Mouse (Mus musculus) lung, adult 2 months (tissue): Measurements from ENCODE around the gene Cpne5. TPM values are rescaled to one million over a fixed set of nuclear protein-coding genes. Genes with fewer than 3 reads are reported as not detected.
A peak's percentile ranks its signal among the peaks of the same experiment; 100 is the strongest.
"Not testable (repeated sequence)": the region's sequence is repeated elsewhere in the genome, so short reads cannot be mapped to it uniquely, and the experiment has no call there.

Source experiments
- DNase-seq: peaks from one replicate; pipeline ENCODE4 v3.0.0; 2022
- H3K4me1 ChIP-seq: fragments of 200-500 bp; 2 replicates; pipeline ENCODE4 v1.6.1; 2011; ENCODE audit warnings: low read length; ENCODE audit not compliant: control insufficient read depth, insufficient read depth
- H3K4me3 ChIP-seq: fragments of 200-500 bp; replicated peaks from 2 replicates; pipeline ENCODE3; 2011; ENCODE audit warnings: low read depth, mild to moderate bottlenecking, control low read depth, low read length; ENCODE audit errors: extremely low read depth
- CTCF ChIP-seq: fragments of 200-500 bp; IDR thresholded peaks from 2 replicates; pipeline ENCODE4 v1.5.1; 2011; ENCODE audit warnings: mild to moderate bottlenecking, low read length, control low read depth; ENCODE audit not compliant: insufficient read depth
- POLR2A ChIP-seq: fragments of 200-500 bp; IDR thresholded peaks from 2 replicates; pipeline ENCODE4 v1.6.1; 2011; ENCODE audit warnings: low read depth, mild to moderate bottlenecking, control low read depth, low read length, borderline replicate concordance; ENCODE audit errors: extremely low read depth
- WGBS: fragments of 180-500 bp; shearing (Covaris S2); methylation state at CpG from one replicate; pipeline ENCODE4 v1.1.7; 2018; 5-methylcytosine and 5-hydroxymethylcytosine counted together
- polyA plus RNA-seq: library from polyadenylated mRNA; depleted of rRNA; stranded (reverse); fragments of >200 nt; gene quantifications from 2 replicates; pipeline ENCODE4 v1.2.3, GENCODE M21; 2012

The Cpne5 gene
- polyA plus RNA-seq, 1 experiment: 13.6 TPM

DNA sequence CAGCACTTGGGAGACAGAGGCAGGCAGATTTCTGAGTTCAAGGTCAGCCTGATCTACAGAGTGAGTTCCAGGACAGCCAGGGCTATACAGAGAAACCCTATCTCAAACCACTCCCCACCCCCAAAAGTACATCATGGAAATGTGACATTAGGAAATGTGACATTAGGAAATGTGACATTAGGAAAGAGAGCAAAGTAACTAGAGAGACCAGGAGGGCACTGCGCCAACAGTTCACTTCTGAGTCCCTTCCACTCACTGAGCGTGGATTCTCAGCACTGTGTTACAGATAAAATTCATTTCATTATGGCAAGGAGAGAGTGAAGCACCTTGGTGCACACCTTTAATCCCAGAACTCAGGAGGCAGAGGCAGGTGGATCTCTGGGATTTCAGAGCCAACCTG is 21.0 kb upstream of the Cpne5 start:
- peaks cover 4% of the 10 kb centered on the region; the same call in 1 of the 2 replicates for H3K4me1 ChIP-seq
- WGBS: 73% methylated on average over 2 of the region's 2 CpGs
- no peak for TF ChIP-seq POLR2A
- TF ChIP-seq CTCF: no peak
- no peak overlapping the region for H3K4me3 ChIP-seq
- no peak for DNase-seq

DNA sequence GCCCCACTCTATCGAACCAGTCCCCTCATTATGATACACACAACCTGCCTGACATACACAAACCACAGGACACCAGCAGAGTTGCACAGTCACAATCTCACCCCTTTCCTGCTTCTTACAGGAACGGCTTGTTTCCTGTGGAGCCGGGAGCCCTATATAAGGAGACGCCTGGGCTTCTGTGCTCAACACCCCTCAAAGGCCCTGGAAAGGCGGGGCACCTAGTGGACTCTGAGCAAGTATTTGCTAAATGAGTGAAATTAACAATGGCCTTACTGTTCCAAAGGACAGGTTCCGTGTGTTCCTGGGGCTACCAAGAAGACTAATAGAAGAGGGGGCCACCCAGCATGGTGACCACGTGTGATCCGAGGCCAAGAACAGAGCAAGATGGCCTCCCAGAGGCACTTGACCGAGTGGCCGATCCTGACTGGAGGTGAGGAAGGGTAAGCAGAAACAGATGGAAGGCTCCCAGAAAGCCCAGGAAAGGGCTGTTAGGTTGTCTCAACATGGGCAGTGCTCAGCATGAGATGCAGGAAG is 20.1 kb upstream of the Cpne5 start:
- WGBS: 64% methylated on average over 10 of the region's 10 CpGs
- Histone ChIP-seq H3K4me3 (no peak overlapping the region), H3K4me1 (peaks cover 3% of the 10 kb centered on the region; the same call in 1 of the 2 replicates)
- DNase-seq: no peak
- TF ChIP-seq POLR2A (no peak), CTCF (no peak)

DNA sequence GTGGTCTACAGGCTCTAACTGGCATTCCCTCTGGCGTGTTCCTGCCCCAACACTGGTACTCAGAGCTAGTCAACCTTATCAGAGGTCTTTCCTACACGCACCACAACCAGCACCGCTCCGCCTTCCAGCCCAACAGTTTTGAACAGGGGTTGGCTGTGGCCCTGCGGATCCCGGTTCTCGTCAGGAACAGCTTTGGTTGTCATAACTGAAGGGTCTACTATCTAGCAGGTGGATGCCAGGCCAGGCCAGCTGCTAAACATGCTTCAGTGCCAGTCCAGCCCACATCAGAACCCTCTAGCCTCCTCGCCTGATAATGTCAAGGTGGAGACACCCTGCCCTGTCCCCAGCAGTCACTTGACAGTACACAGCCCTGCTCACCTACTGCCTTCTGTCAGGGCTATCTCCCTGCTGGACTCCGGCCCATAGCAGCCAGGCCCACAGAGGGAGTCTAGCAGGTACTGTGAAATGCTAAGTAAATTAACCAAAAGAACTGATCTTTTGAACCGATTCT is 19.1 kb upstream of the Cpne5 start:
- peaks cover 5% of the 10 kb centered on the region for H3K4me1 ChIP-seq
- no peak for DNase-seq
- TF ChIP-seq CTCF (no peak), POLR2A (no peak)
- WGBS: 81% methylated on average over 10 of the region's 10 CpGs
- H3K4me3 ChIP-seq: no peak overlapping the region

DNA sequence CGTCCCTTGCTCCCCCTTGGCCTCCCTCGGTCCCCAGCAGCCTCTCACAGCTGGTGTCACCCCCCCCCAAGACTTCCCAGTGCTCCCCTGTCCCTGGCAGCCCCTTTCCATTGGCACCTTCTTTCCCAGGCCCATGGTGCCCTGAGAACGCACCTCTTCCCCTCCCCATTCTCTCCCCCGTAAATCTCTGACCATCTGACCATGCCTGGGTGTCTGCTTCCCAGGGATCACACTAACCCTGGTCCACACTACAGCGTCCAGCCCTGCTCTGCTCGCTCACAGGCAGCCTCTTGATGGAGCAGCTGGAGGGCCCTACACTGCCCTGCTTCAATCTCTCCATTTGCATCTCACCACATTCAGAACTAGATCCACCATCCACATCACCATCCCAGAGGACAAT is 18.5 kb upstream of the Cpne5 start:
- H3K4me3 ChIP-seq: no peak overlapping the region
- TF ChIP-seq CTCF (no peak), POLR2A (no peak)
- H3K4me1 ChIP-seq: peaks cover 10% of the 10 kb centered on the region
- DNase-seq: no peak
- 74% methylated on average over 6 of the region's 6 CpGs for WGBS

DNA sequence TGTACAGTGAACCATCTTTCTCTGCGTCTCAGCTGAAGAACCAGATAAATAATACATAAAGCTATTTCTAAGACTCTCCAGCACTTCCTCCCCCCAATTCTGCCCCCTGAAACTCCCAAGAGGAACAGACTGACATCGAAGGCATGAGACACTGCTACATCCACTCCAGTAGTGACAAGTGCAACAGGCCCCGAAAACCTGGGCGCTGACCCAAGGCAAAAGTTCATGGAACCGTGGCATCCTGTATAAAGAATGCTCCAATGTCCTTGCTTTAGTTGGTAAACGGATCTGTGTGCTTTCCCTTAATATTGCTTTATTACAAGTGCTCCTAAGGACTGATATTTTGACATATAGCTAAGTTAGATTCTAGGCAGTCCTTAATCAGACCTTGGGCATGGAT is 16.8 kb upstream of the Cpne5 start:
- WGBS: 79% methylated on average over 6 of the region's 6 CpGs
- H3K4me3 ChIP-seq, DNase-seq: not testable (repeated sequence)
- peaks cover 13% of the 10 kb centered on the region for H3K4me1 ChIP-seq

DNA sequence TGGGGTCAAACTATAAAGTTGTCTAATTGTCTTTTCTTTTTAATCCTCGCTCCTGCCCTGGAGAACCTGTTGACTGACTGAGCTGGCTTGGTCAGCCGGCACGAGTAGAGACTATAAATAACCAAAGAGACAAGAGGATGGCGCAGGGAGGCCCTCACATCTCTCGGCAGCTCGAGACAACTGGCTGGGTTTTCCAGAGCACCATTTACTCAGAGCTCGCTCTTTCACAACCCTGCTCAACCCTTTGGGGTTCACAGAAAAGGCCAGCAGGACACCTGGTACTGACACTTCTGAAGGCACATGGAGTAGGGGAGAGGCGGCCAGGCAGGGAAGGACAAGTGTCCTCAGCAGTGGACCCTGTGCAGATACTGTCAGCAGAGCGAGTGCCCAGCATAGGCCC is 15.7 kb upstream of the Cpne5 start:
- Histone ChIP-seq H3K4me3 (no peak overlapping the region), H3K4me1 (peaks cover 13% of the 10 kb centered on the region)
- TF ChIP-seq CTCF (no peak), POLR2A (no peak)
- 74% methylated on average over 9 of the region's 9 CpGs for WGBS
- DNase-seq: no peak

DNA sequence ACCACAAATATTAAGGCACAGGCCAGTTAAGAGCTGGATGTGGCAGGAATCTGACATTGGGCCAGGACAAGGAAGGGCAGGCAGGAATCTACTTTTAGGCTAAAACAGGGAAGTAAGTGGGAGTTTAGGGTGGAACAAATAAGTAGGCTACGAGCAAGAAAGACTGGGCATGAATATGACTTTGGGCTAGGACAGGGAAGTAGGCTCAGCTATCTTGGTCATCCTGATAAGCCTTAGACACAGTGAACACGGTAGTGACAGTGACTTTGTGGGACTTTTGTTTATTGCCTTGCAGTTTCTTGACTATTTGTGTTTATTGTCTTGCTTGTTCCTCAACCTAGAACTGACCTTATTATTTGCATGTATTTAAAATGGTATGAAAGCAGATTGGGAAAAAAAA is 15.3 kb upstream of the Cpne5 start:
- Histone ChIP-seq H3K4me1 (peaks cover 12% of the 10 kb centered on the region), H3K4me3 (no peak overlapping the region)
- WGBS: 81% methylated on average over 2 of the region's 2 CpGs
- no peak for DNase-seq
- TF ChIP-seq CTCF: no peak
- TF ChIP-seq POLR2A: no peak

DNA sequence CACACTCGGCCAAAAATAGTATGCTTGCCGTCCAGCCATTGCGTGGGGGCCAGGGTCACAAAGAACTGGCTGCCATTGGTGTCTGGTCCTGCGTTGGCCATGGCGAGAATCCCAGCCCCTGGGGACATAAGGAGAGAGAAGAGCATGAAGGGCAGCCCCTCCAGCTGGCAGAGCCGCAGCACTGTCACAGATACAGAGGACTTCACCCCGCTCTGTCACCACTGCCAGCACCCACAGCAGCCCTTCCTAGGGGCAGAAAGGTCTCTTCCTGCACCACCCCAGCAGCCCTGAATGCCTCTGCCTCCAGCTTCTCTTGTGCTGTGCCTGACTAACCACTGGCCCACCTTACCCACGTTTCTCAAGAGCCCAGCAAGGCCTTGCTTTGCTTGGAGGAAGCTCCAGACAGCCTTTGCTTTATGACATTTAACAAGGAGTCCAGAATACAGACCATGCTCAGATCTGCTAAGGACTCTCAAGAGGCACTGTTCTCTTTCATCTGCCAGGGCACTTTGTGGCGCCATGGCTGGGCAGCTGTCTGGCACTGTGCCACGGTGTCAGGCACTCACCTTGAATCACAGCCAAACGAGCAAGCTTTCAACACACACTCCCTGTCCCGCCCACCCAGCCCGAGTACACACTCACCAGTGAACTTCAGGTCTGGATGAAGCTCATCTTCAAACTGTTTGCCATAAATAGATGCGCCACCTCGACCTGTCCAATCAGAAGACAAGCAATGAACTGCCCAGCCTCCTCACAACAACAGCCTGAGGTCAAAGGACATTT is 13.8 kb upstream of the Cpne5 start:
- no peak overlapping the region for H3K4me3 ChIP-seq
- 47% methylated on average over 15 of the region's 15 CpGs for WGBS
- peaks cover 12% of the 10 kb centered on the region for H3K4me1 ChIP-seq
- DNase-seq: peak; percentile 73
- TF ChIP-seq CTCF: no peak
- TF ChIP-seq POLR2A: no peak

DNA sequence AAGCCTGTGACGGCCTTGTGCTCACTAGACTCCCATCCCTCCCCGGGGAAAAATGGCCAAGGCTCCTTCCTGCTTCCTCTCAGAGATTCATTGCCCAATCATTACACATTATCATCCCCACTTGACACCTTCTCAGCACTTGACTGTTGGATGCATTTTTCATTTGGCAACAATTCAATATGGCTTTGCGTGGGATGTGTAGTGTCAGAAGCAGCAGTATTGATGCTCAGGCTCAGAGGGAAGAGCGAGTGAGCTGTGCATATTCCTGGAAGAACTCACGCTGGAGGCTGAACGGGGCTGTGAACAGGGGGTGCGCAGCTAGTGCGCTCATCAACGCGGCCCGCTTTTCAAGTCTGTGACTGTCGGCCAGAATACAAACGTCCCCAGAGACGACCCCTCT is 13.0 kb upstream of the Cpne5 start:
- 75% methylated on average over 14 of the region's 14 CpGs for WGBS
- peaks cover 12% of the 10 kb centered on the region for H3K4me1 ChIP-seq

DNA sequence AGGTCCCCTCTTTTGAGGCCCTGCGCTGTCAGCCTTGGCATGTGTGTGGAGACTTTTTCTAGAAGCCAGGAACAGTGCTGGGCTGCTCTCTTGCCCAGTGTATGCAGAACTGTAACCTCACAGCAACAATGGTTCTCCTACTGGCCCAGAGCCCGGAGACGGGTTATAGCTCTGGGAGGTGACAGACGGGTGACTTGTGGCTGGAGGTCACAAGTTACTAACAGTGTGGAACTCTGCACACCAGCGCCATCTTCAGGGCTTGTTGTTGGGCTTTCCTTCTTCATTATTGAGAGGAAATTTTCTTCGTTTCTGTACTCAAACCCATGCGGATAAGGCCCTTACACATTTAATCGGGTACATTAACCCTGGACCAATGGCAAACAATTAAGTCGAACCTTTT is 11.5 kb upstream of the Cpne5 start:
- DNase-seq: peak; percentile 20
- Histone ChIP-seq H3K4me1 (peaks cover 12% of the 10 kb centered on the region), H3K4me3 (no peak overlapping the region)
- WGBS: 50% methylated on average over 9 of the region's 9 CpGs
- TF ChIP-seq POLR2A (no peak), CTCF (peak; percentile 22; the same call in 1 of the 2 replicates)

More for the DNA sequence above, 13.0 kb upstream of the Cpne5 start:
- not testable (repeated sequence) for H3K4me3 ChIP-seq, DNase-seq
